Mouse (Mus musculus) CH12.LX (cell line): ENCODE measurements around the gene Nfia.

Experiments
- CHD2 ChIP-seq: IDR thresholded peaks from 2 replicates; pipeline ENCODE4 v1.6.1; 2011; ENCODE audit warnings: low read length, improper control_type of control experiment
- CTCF ChIP-seq, 2 experiments: IDR thresholded peaks in 1 of 2; conservative IDR thresholded peaks in 1 of 2; 2 replicates each; pipeline ENCODE4 v1.5.1; 2011 to 2012; ENCODE audit warnings: low read depth in 2 of 2, low read length in 2 of 2, improper control_type of control experiment in 1 of 2, inconsistent platforms in 1 of 2, mild to moderate bottlenecking in 1 of 2, moderate library complexity in 1 of 2
- EP300 ChIP-seq: IDR thresholded peaks from 2 replicates; pipeline ENCODE4 v1.6.1; 2011; ENCODE audit warnings: low read length, improper control_type of control experiment
- HCFC1 ChIP-seq: IDR thresholded peaks from 2 replicates; pipeline ENCODE4 v1.6.1; 2012; ENCODE audit warnings: low read depth, mild to moderate bottlenecking, inconsistent platforms, low read length, improper control_type of control experiment
- MAFK ChIP-seq: IDR thresholded peaks from 2 replicates; pipeline ENCODE4 v1.6.1; 2011; ENCODE audit warnings: low read length, improper control_type of control experiment; ENCODE audit not compliant: insufficient replicate concordance
- MEF2A ChIP-seq: IDR thresholded peaks from 2 replicates; pipeline ENCODE4 v1.6.1; 2014; ENCODE audit warnings: low read depth, mild to moderate bottlenecking, inconsistent platforms, low read length, improper control_type of control experiment, borderline replicate concordance
- MYC ChIP-seq: IDR thresholded peaks from 2 replicates; pipeline ENCODE4 v1.6.1; 2011; ENCODE audit warnings: low read depth, mild to moderate bottlenecking, improper control_type of control experiment, low read length
- POLR2A ChIP-seq: IDR thresholded peaks from 2 replicates; pipeline ENCODE4 v1.6.1; 2011; ENCODE audit warnings: low read depth, mild to moderate bottlenecking, improper control_type of control experiment, low read length
- TCF12 ChIP-seq: IDR thresholded peaks from 2 replicates; pipeline ENCODE4 v1.6.1; 2014; ENCODE audit warnings: low read depth, mild to moderate bottlenecking, inconsistent platforms, low read length, improper control_type of control experiment
- USF2 ChIP-seq: conservative IDR thresholded peaks from 2 replicates; pipeline ENCODE4 v1.6.1; 2011; ENCODE audit warnings: low read depth, low read length, improper control_type of control experiment
- ZC3H11A ChIP-seq: IDR thresholded peaks from 2 replicates; pipeline ENCODE4 v1.6.1; 2012; ENCODE audit warnings: low read depth, mild to moderate bottlenecking, inconsistent platforms, low read length, improper control_type of control experiment
- ZKSCAN1 ChIP-seq: IDR thresholded peaks from 2 replicates; pipeline ENCODE4 v1.6.1; 2012; ENCODE audit warnings: low read depth, inconsistent platforms, low read length, improper control_type of control experiment, borderline replicate concordance
- ZNF384 ChIP-seq: IDR thresholded peaks from 2 replicates; pipeline ENCODE4 v1.6.1; 2012; ENCODE audit warnings: low read depth, low read length, improper control_type of control experiment, inconsistent platforms

- TF ChIP-seq HCFC1 (no peak), POLR2A (no peak), MYC (no peak), CTCF (conservative IDR thresholded peaks at IDR 0.05 in 1 of 2, IDR thresholded peaks at IDR 0.05 in 1 of 2; ENCODE audit: low read depth in 2 of 2, low read length in 2 of 2) (no peak), TCF12 (no peak), MEF2A (no peak), ZKSCAN1 (no peak), CHD2 (no peak), EP300 (no peak), ZNF384 (no peak), MAFK (no peak), ZC3H11A (no peak), USF2 (no peak)
These were observed 96.5 kb downstream of the Nfia start for GRCm38 (mm10) chr4:97868938-97869440.
